Mouse (Mus musculus) bone marrow macrophage, adult 2 months (primary cell): ENCODE results near the gene Capzb.

Source experiments
- CTCF ChIP-seq: IDR thresholded peaks from 2 replicates; pipeline ENCODE4 v1.5.1; 2012; ENCODE audit warnings: low read depth, mild to moderate bottlenecking, low read length, moderate library complexity
- POLR2A ChIP-seq: IDR thresholded peaks from 2 replicates; pipeline ENCODE4 v1.6.1; 2012; ENCODE audit warnings: mild to moderate bottlenecking, low read depth, low read length, borderline replicate concordance

GRCm38 (mm10) chr4:139216566-139216965 is 23.9 kb downstream of the Capzb start:
- TF ChIP-seq POLR2A (no peak), CTCF (no peak)
